Mouse (Mus musculus): ENCODE results near the gene Ttc33. TPM values are rescaled to one million over a fixed set of nuclear protein-coding genes. Genes with fewer than 3 reads are reported as not detected.

The Ttc33 gene
- total RNA-seq, 2 experiments from 2014 or later, result 38.9 to 39.9 TPM

DNA sequence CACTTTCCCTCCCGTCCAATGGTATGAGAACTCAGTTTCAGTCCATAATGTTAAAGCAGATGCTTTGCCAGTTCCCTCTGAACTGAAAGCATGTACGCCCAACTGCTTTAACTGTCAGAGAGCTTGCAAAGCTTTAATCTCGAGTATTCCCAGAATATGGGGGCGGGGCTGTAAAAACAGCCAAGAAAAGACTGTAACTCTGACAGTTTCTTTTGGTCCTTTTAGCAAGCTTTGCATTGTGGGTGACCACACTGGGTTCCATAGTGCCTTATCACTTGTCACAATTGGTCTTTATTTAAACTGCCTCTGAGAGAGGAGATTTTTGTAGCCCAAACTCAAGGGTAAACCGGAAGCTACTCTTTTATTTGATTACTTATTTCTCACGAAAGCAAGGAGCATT is 54.6 kb downstream of the Ttc33 start:
- DNase-seq, result no peak
- intact Hi-C loops (cut with DNase I), result loop anchor here (5.0 kb wide), 2 partner anchors 677 to 967 kb away; no protein-coding TSS in a partner anchor

DNA sequence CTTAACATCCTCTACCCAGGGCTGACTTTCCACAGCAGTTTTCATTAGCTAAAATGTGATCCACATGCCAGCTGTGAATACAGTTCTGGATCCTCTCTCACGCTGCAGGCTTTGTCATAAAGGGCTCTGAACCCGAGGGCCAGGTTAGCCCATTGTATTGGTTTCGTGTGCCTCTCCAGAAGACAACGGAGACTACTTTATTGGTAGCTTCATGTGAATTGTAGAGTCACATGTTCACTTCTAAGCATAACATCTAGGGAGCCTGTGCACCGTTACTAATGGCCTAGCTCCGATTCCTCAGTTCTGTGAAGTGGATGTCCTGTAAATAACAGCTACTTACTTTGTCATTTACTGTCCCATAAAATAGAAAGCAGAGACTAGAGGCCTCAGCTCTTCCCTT is 55.0 kb downstream of the Ttc33 start:
- no peak for DNase-seq
- intact Hi-C loops (cut with DNase I), result no loop called here

DNA sequence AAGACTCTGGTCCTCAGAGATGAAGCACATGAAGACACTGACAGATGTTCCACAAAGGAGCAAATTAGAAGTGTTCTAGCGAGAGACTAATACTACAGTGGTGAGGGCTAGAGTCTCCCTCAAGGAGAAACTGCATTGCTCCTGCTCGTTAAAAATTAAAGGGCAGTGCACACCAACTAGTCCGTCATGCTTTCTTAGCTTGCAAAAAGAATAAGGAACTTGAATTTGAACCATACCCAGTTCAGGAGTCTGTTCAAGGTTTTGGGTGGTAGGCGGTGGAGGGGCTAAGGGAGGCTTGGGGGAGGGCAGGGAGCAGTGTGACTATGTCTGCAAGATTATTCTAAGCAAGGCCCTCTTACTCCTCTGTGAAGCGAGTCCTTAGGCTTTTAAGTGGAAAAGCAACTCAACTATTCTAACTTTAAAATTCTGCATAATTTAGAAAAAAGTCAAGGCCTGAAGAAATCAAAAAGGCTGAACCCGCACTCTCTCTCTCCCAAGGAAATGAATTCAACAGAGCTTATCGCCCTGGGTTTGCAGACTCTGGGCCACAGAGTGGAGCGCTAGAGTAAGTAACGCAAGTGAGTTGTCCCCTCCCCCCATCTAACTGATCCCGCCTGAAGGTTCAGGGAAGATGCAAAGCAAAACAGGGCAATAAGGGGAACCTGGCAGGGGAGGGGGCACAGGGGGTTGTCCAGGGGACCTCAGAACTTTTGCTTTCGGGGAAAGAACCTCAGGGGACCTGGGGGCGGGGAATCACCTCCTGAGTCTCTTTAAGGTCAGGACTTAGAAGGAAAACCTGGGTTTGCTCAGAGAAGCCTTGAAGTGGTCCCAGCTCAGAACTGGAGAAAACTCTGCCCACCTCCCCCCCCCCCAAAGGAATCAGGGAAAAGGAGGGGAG is 56.2 kb downstream of the Ttc33 start:
- peak; percentile 47 for DNase-seq
- intact Hi-C loops (cut with DNase I), result loop anchor here (2.0 kb wide), 1 partner anchor 839 kb away; no protein-coding TSS in a partner anchor

DNA sequence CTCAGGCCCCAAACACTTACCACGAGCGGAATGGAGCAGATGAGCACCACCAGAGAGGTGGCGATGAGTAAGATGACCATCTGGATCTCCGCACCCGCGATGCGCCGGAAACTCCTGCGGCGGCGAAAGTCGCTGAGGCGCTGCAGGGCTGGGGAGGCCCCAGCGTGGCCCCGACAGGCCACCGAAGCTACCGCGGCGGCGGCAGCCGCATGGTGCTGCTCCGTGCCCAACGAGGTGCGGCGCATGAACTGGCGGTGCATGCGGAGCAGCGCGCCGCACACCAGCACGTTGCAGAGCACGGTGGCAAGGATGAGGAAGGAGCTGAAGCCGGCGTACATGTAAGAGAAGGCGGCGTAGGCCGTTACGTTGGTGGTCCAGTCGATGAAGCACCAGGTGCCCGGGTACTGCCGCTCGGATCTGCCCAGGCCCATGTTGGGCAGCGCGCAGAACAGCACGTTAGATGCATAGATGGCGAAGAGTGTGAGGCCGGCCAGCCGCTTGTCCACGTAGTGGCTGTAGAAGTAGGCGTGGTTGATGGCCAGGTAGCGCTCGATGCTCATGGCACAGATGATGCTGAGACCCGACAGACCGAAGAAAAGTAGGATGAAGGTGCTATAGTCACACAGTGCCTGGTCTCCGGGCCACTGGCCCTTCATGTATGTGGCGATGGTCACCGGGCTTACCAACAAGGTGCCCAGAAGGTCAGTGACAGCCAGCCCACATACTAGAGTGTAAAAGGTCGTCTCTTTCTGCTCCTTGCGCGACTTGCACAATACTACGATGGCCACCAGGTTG is 57.1 kb downstream of the Ttc33 start:
- intact Hi-C loops (cut with DNase I), result loop anchor here (2.0 kb wide), 1 partner anchor 838 kb away; no protein-coding TSS in a partner anchor
- peak; percentile 6 for DNase-seq

DNA sequence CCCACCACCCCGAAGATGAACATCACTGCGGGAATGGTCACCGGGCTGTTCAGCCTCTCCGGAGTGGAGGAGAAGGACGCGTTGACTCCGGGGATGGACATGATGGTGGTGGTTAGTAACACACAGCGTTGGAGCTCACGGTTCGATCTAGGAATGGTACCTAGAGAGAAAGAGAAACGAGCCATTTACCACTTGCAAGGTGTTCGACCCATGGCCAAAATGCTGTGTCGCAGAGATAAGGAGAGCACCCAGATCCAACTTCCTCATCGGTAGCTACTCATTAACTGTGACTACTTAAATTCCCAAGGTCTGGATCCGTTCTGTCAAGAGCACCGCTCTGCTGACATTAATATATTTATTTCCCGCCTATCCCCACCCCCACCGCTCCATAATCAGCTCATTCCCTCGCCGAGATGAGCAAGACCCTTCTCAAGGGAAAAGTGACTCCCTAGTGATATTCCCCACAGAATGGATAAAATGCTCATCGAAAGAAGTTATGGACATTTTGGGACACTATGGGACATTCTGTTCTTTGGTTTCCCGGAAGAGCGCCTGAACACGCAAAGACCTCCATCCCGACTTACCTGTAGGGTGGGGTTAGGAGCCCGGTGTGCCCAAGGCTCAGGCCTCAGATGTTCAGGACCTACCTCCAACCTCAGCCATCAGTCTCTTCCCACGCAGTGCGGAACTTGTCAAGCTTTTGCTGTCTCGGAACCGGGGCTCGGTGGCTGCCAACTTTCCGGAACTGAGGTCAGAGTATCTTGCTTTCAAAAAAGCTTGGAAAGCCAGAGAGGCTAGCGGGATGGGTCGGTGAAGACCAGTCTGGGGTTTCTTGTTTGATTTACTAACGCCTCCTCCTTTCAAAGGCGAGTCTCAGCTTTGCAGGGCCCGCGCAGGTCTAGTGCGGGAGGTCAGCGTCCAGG is 58.0 kb downstream of the Ttc33 start:
- no peak for DNase-seq
- intact Hi-C loops (cut with DNase I), result loop anchor here (2.0 kb wide), 1 partner anchor 838 kb away; no protein-coding TSS in a partner anchor

DNA sequence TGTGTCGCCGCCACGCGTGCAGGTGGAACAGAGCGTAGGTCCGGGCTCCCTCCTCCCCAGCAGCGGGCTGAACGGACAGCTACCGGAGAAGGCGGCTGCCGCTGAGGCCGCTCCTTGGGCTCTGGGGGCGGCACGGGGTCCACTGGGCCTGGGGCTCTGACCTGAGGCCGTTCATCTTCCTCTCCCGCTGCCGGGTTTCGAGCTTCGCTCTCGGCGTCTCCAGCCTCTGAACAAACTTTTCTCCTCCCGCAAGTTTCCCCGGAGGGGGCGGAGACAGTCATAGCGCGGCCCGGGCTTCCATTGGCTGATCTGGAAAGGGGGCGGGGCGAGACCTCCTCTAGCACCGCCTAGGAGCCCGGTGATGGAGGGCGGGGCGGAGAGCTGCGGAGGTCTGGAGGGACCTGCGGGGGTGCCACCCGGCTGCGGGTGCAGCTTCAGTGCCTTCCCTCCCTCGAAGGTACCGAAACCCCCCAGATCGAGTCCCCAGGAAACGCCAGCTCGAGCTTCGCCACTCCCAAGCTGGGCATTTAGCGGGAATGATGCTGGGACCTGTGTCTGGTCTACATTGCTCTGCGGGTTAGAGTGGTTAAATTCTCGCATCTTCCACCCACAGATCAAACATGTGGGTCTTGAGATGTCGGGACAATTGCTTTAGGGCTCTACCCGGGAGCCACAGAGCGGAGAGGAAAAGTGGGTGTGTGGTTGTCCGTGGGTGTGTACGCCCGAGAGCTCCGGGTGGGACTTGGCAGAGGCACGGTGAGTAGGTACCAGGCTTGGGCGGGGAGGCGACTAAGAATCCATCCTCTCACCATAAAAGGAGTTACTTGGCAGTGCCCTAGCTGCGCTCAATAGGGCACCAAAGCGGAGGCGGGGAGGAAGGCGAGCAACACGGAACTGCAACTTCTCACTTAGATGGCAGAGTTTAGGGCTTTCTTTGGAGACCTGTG is 58.9 kb downstream of the Ttc33 start, which contains the start of gene Ptger4:
TSS of gene Ptger4 (minus strand) at position 229 of the 947 bp plus-strand sequence.
- intact Hi-C loops (cut with DNase I), result loop anchor here (2.0 kb wide), 1 partner anchor 837 kb away; no protein-coding TSS in a partner anchor
- peak; percentile 89 for DNase-seq

DNA sequence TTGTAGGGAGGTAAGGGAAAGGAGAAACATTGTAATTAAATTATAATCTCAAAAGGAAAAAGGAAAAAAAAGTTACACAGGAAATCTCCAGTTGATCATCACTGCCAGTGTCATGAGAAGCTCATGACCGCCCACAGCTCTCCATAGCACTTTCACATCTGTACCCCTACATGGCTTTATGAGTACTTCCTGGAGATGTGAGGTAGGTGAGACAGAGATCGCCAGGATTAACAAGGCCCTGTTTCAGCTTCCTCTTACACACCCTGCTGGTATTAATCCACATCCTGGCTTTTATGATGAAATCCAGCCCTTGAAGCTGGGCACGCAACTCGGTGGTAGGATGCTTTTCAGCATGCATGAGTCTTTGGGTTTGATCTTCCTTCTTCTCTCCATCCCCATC is 64.9 kb downstream of the Ttc33 start:
- DNase-seq, result no peak
- intact Hi-C loops (cut with DNase I), result no loop called here

DNA sequence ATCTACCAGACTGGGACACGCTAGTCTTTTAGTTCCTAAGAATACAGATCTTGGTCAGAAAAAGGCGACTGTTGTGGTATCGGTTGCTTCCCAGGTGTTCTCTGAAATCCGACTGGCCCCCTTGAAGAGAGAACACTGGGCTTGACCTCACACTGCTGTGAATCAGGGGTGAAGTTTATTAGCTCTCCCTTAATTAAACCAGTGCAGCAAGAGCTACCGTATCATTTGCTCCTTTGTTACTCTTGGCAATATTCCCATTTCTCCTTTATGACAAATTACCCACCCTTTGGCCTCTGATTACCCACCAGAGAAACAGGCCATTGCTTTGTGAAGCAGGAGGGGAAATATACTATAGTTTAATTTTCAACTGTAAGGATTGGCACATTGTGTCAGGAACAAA is 74.9 kb downstream of the Ttc33 start:
- intact Hi-C loops (cut with DNase I), result no loop called here
- DNase-seq, result no peak

DNA sequence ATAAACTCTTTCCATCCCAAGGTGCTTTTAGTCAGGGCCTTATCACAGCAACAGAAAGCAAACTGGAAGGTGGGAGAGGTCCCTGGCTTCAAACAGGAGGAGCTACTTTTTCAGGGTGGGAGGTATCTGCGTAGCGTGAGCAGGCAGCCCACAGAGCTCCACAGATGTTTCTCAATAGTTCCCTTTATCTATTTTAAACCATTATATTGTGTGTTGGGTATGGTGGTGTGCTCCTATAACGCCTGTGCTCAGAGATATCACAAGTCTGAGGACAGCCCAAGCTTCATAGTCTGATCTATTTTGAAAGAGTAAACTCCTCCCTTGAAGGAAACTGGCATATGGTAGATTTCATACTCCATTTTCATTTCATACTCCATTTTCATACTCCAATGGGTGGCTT is 75.7 kb downstream of the Ttc33 start:
- intact Hi-C loops (cut with DNase I), result no loop called here
- no peak for DNase-seq

DNA sequence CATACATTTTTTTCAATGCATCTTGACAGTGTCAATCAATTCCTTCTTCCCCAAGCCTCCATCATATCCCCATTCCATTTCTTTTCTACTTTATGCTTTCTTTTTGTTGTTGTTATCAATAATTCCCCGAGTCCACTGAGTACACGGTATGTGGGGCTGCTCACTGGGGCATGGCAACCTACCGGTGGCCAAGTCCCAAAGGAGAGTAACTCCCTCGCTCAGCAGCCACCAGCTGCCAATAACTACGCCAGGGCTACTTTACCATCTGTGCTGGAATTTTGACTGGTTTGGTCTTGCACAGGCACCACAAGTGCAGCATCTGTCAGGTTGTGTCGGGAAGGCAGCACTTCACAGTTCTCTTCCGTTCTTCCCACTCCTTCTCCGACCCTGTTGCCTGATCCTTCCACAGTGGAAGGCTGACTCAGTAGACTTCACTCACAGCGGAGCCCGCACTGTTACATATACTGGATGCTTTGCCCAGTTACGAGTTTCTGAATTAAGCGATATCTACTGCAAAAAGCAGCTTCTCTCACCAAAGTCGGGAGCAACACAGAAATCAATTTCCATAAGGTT is 76.9 kb downstream of the Ttc33 start:
- DNase-seq, result no peak

DNA sequence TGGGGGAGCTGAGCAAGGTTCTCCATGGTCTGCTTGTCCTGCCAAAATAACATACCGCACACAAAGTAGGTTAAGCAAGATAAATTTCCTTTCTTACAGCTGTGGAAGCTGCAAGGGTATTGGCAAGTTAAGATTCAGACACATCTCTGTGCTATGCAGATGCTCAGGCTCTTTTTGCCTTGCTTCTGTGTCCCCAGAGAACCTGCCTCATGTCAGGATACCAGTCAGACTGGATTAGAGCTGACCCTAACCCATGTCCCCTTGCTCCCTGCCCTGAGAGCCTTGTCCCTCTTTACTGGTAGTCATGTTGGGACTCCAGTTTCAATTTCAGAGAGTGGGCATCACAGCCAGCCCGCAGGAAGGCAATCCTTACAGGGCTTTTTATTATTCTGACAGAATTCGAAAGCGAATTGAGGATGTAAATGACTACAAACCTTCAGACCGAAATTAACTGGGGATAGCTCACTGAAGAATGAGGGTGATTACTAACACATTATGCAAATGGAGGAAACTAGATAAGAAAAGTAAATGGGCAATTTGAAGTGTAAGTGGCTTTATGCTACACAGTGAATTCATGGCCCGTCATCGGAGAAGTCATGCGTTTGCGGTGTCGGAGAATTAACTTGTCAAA is 77.7 kb downstream of the Ttc33 start:
- DNase-seq, result no peak
- intact Hi-C loops (cut with DNase I), result no loop called here

More for the DNA sequence above, 76.9 kb downstream of the Ttc33 start:
- intact Hi-C loops (cut with DNase I), result no loop called here

DNA sequence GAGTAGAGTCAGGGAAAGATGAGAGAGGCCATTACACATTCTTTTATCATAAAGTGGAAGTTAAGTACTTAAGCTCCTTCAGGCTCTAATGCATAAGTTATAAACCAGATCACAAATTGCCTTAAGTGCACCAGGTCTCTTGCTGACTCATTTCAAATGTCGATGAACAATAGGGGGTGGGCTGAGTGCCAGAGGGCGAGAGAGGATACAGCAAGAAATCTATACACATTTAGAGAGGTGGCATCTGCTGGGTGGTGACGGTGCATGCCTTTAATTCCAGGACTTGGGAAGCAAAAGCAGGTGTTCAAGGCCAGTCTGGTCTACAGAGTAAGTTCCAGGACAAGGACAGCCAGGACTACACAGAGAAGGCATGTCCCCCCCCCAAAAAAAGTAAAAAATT is 80.8 kb downstream of the Ttc33 start:
- intact Hi-C loops (cut with DNase I), result no loop called here
- peak; percentile 6 for DNase-seq

Other genes starting within 250 kb of the Ttc33 start
- gene C7, start 121.8 kb upstream of the Ttc33 start, total RNA-seq (2021), result under 1 TPM; 0.22 to 0.46 TPM
- 1 to 10 TPM in 1 of 2 experiments, under 1 TPM in 1; 0.88 to 1.7 TPM for gene Card6, start 77.0 kb upstream of the Ttc33 start, total RNA-seq (2021)
- 100 to 1,000 TPM; 301 to 319 TPM for gene Rpl37, start 68.9 kb upstream of the Ttc33 start, total RNA-seq (2021)
- gene Prkaa1, start 41.7 kb upstream of the Ttc33 start, total RNA-seq (2021), result 10 to 100 TPM; 20.1 to 20.3 TPM
- 1 to 10 TPM; 2.8 to 3.4 TPM for gene Ptger4, start 58.7 kb downstream of the Ttc33 start, total RNA-seq (2021)